Comparison of ENCODE assay signal across 21 mouse cellular contexts in the genomic region with DNA sequence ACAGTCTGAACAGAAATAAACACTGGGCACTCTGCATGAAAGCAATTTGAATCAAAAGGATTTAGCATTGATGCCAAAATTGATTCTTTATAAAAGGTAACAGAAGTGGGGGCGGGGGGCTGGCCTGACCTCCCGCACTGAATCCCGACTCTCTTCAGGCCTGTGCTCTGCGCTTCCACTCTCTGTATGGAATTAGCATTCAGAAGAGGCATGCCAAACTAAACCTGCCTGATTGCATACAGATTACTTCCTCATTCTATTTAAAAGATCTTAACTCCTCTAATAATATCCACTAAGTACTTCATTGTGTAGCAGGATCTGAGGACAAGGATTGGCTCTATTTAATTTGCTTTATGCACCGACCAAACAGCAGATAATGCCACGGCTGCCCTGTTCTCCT. TPM values are rescaled to one million over a fixed set of nuclear protein-coding genes. Genes with fewer than 3 reads are reported as not detected.
DNase-seq lines count a peak whose midpoint lies in the region; ATAC-seq and TF ChIP-seq lines count a peak whose summit lies in the region.
"Had no signal": no experiment of that assay in that cellular context is flagged by ENCODE, and none has a peak within 500 bp of the region (broad histone marks: within the 10 kb centered on the region; RNA-seq: fewer than 3 reads in every experiment).

No protein-coding gene starts in this region.

- 20% methylated on average over 6 of the region's 6 CpGs for WGBS in midbrain, embryonic 16.5 days

- no peak overlapping the region for H3K9ac ChIP-seq in midbrain, embryonic 16.5 days (ENCODE audit: low read depth, low read length)
- H3K9ac ChIP-seq: heart, embryonic 12.5 days; hindbrain, embryonic 14.5 days; intestine, embryonic 15.5 days; kidney, embryonic 15.5 days; limb, embryonic 13.5 days; liver, embryonic 13.5 days; lung, embryonic 14.5 days; neural tube, embryonic 13.5 days had no signal

- TF ChIP-seq POLR2A in embryonic fibroblast, embryonic 13.5 days (IDR thresholded peaks at IDR 0.05; ENCODE audit: low read depth, low read length), result no peak

- H3K36me3 ChIP-seq in midbrain, embryonic 16.5 days (ENCODE audit: control insufficient read depth, insufficient read depth, low read length), result no peaks in the 10 kb centered on the region
- H3K36me3 ChIP-seq: heart, embryonic 12.5 days; intestine, embryonic 15.5 days; kidney, embryonic 15.5 days; limb, embryonic 13.5 days; liver, embryonic 13.5 days; neural tube, embryonic 13.5 days had no signal

- no peaks in the 10 kb centered on the region for H3K27me3 ChIP-seq in midbrain, embryonic 16.5 days (ENCODE audit: control insufficient read depth, insufficient read depth, low read depth, low read length)
- H3K27me3 ChIP-seq: heart, embryonic 12.5 days; intestine, embryonic 15.5 days; limb, embryonic 13.5 days; liver, embryonic 13.5 days; neural tube, embryonic 13.5 days had no signal

- H3K4me1 ChIP-seq in embryonic fibroblast, embryonic 13.5 days (ENCODE audit: control insufficient read depth, insufficient read depth, low read length), result peaks cover 2% of the 10 kb centered on the region
- H3K4me1 ChIP-seq in midbrain, embryonic 16.5 days (ENCODE audit: control insufficient read depth, insufficient read depth, low read length), result peaks cover 9% of the 10 kb centered on the region
- H3K4me1 ChIP-seq: intestine, embryonic 15.5 days; limb, embryonic 13.5 days; neural tube, embryonic 13.5 days had no signal

- 0 out of 2 replicates have a peak overlapping the region, but pooled peaks have one; percentile 10 for H3K27ac ChIP-seq in layer of hippocampus, adult 2 months
- H3K27ac ChIP-seq in embryonic fibroblast, embryonic 13.5 days (ENCODE audit: insufficient read depth, low read length), result peak overlapping the region; percentile 64
- H3K27ac ChIP-seq in midbrain, embryonic 16.5 days (ENCODE audit: low read length), result no peak overlapping the region
- H3K27ac ChIP-seq: hindbrain, embryonic 14.5 days; intestine, embryonic 15.5 days; kidney, embryonic 15.5 days; limb, embryonic 13.5 days; liver, embryonic 13.5 days; neural tube, embryonic 13.5 days had no signal

- TF ChIP-seq CTCF in layer of hippocampus, adult 2 months (conservative IDR thresholded peaks at IDR 0.05), result no peak
- no peak for TF ChIP-seq CTCF in embryonic fibroblast, embryonic 13.5 days (IDR thresholded peaks at IDR 0.05; ENCODE audit: borderline replicate concordance, insufficient read depth, low read length)

- no peak for DNase-seq in layer of hippocampus, adult 2 months (ENCODE audit: low spot score in 2 of 2)
- DNase-seq in layer of hippocampus, postnatal 14 days (ENCODE audit: low spot score in 2 of 2), result no peak
- DNase-seq in MN1 (ENCODE audit: low spot score), result peak; percentile 35
- no peak for DNase-seq in lung, postnatal 10 days
- no peak for DNase-seq in heart, adult 8-10 months (ENCODE audit: low spot score)
- no peak for DNase-seq in adrenal gland, adult 18-20 months (ENCODE audit: low spot score in 2 of 2)
- DNase-seq: gastrocnemius, postnatal 25 days; heart, postnatal 14 days; layer of hippocampus, postnatal 36 days; liver, embryonic 13.5 days; lung, embryonic 14.5 days; right cerebral cortex, postnatal 14 days; thymus, postnatal 4 days had no signal

- 0 out of 2 replicates have a peak, but pooled peaks have one; percentile 47 for ATAC-seq in midbrain, embryonic 16.5 days

- no peaks in the 10 kb centered on the region for H3K9me3 ChIP-seq in midbrain, embryonic 16.5 days (replicated peaks; ENCODE audit: control insufficient read depth, low read length, poor library complexity, severe bottlenecking)
- H3K9me3 ChIP-seq: heart, embryonic 12.5 days; intestine, embryonic 15.5 days; kidney, embryonic 15.5 days; limb, embryonic 13.5 days; liver, embryonic 13.5 days; neural tube, embryonic 13.5 days had no signal

- H3K4me2 ChIP-seq in midbrain, embryonic 16.5 days (ENCODE audit: low read length), result no peak overlapping the region
- H3K4me2 ChIP-seq: heart, embryonic 12.5 days; hindbrain, embryonic 14.5 days; intestine, embryonic 15.5 days; kidney, embryonic 15.5 days; limb, embryonic 13.5 days; liver, embryonic 13.5 days; lung, embryonic 14.5 days; neural tube, embryonic 13.5 days had no signal

- H3K4me3 ChIP-seq in layer of hippocampus, adult 2 months, result no peak overlapping the region
- no peak overlapping the region for H3K4me3 ChIP-seq in embryonic fibroblast, embryonic 13.5 days (ENCODE audit: insufficient read depth, low read length)
- H3K4me3 ChIP-seq in midbrain, embryonic 16.5 days (ENCODE audit: low read depth, low read length), result no peak overlapping the region
- H3K4me3 ChIP-seq: heart, embryonic 12.5 days; intestine, embryonic 15.5 days; kidney, embryonic 15.5 days; limb, embryonic 13.5 days; liver, embryonic 13.5 days; neural tube, embryonic 13.5 days had no signal

RNA-seq across cellular contexts. Expression of a gene that starts 16.2 kb away (rescaled TPM):
- total RNA-seq in layer of hippocampus, adult 2 months (2021), result 10 to 100 TPM; 21.6 to 23.2 TPM
- total RNA-seq in layer of hippocampus, postnatal 14 days (2021), result 10 to 100 TPM; 27.3 to 30.7 TPM
- 10.1 and 15.8 TPM in 2 replicates for polyA plus RNA-seq in embryonic fibroblast, embryonic 13.5 days (2011; ENCODE audit: insufficient read length, low read depth, missing spikeins)
- polyA plus RNA-seq in midbrain, embryonic 16.5 days (2015; fragmentation: Nextera tagmentation; extraction: Ambion mirVana), result 10.9 and 11.6 TPM in 2 replicates
- total RNA-seq in heart, adult 8-10 months (2022), result 1 to 10 TPM in 3 of 4 experiments, under 1 TPM in 1; 0.88 to 2.9 (median 1.9) TPM
- total RNA-seq in adrenal gland, adult 18-20 months (2021), result 1 to 10 TPM; 8.3 to 9.6 TPM

RNA-seq across cellular contexts. Expression of a gene that starts 38.5 kb away (rescaled TPM):
- 1 to 10 TPM; 3.1 to 3.9 TPM for total RNA-seq in layer of hippocampus, adult 2 months (2021)
- 1 to 10 TPM; 2.5 to 2.6 TPM for total RNA-seq in layer of hippocampus, postnatal 14 days (2021)
- 1.1 TPM in 2 replicates for polyA plus RNA-seq in embryonic fibroblast, embryonic 13.5 days (2011; ENCODE audit: insufficient read length, low read depth, missing spikeins)
- 0.79 and 0.93 TPM in 2 replicates for polyA plus RNA-seq in midbrain, embryonic 16.5 days (2015; fragmentation: Nextera tagmentation; extraction: Ambion mirVana)
- under 1 TPM; 0.57 to 0.72 (median 0.60) TPM for total RNA-seq in heart, adult 8-10 months (2022)
- total RNA-seq in adrenal gland, adult 18-20 months (2021), result under 1 TPM; 0.73 to 0.74 TPM
